Mouse (Mus musculus): Measurements from ENCODE around the gene Bcl10.
"Not testable (repeated sequence)": the region's sequence is repeated elsewhere in the genome, so short reads cannot be mapped to it uniquely, and the experiment has no call there.

Gene Bcl10

DNA sequence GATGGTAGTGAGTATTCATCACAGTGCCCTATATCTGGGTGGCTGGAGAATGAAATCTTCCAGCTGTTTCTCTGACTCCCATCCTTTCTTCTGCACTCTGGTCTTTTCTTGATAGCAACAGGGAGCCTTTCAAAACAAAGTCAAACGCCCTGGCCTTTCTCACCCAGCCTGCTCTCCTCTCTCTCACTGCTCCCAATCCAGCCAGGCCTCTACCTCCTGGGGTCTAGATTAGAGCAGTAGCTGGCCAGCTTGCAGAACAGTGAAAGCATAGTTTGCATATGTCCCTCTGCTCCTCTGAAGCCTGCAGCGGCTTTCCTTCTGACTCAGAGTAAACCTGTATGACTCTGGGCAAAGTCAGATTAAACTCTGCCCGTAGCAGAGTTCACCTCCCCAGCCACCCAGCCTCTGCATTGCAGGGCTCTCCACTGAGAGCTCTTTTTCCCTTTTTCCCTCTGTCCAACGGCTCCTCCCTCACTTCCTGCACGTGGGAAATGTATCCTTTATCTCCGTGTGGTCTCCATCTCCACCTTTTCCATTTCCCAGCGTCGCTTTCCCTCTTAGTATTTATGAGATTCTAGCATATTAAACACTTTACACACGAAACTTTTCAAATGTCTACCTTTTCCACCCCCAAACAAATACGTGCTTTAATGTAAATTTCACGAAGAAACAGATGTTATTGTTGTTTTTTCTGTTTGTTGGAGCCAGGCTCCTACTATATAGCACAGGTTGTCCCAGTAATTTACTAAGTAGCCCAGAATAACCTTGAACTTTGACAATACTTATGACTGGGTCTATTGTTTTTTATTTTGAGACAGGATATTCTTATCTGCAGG is at the start of gene Bcl10:
Gene Bcl10, plus strand, starts transcription at position 786 of the 836 bp plus-strand sequence.
- DNase-seq (ENCODE audit: low read depth, low spot score) = no peak

DNA sequence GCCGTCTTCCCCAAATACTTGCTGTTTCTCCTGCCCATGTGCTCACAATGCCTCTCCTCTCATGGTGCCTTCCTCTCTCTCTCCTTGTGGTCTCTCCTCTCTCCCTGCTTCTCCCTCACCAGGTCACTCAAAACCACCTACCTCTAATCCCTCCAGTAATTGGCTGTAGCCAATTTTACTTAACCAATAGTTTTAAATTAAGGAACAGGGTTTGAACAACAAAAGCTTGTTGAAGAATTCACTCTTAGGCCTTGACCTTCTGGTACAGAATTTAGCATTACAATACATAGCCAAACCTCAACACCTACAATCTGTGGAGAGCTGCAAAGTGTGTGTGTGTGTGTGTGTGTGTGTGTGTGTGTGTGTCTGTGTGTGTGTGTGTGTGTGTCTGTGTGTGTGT is 49.3 kb upstream of the Bcl10 start:
- no peak for DNase-seq (ENCODE audit: low read depth, low spot score)

DNA sequence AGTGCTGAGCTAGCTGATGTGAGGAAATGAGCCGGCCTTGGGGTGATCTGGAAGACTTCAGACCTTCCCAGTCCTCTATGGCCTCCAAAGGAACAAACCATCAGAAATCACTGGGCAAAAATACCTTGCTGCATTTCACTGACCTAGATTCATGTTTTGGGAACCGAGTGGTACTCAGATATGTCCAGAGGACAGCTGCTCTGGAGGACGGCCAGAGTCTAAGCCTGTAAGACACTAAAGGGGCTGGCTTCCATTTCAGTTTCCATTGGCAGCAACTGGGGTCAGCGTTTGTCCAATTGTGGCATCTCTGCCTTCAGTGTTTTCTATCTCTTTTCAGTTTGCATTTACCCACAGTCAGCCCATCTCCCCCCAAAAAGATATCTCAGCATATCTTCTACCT is 48.5 kb upstream of the Bcl10 start:
- no peak for DNase-seq (ENCODE audit: low read depth, low spot score)

DNA sequence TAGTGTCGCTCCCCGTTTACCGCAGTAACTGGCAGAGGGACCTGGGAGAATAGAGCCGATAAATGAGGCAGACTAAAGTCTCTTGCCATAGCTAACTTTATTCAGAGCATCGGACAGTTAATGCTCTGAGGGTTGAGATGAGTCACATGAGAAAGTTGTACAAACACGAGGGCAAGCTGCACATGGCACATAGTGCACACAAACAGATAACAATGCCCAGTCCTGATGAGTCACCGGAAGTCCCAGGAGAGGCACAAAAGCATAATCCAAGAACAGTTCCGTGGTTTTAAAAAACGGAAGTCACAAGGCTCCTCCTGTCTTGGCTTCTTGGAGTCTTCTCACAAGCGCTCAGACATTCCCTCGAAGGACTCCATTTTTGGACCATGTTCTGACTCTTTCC is 46.5 kb upstream of the Bcl10 start:
- no peak for DNase-seq (ENCODE audit: low read depth, low spot score)

DNA sequence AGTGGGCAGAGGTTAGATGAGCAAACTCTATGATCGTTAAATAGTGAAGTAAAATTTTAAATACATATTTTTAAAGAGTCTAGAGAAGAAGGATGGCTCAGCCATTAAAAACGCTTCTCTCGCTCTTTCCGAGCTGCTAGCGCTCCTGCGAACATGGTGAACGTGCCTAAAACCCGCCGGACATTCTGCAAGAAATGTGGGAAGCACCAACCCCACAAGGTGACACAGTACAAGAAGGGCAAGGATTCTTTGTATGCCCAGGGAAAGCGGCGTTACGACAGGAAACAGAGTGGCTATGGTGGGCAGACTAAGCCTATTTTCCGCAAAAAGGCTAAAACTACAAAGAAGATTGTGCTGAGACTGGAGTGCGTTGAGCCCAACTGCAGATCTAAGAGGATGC is 43.7 kb upstream of the Bcl10 start:
- DNase-seq (ENCODE audit: low read depth, low spot score) = not testable (repeated sequence)

DNA sequence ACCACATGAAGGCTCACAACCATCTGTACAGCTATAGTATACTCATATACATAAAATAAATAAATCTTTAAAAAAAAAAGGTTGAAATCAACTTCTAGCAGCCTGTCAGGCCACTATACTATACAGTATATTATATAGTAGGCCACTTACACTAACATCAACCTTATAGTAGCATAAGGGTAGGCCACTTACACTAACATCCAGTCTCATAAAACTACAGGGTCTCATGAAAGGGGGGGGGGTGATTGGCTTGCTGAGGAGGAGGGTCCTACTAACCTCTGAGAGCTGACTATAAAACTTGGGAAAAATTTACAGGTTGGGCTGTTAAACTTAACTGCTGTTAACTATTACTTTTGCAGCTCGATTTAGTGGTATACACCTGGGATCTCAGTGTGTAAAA is 42.3 kb upstream of the Bcl10 start:
- DNase-seq (ENCODE audit: low read depth, low spot score) = no peak

DNA sequence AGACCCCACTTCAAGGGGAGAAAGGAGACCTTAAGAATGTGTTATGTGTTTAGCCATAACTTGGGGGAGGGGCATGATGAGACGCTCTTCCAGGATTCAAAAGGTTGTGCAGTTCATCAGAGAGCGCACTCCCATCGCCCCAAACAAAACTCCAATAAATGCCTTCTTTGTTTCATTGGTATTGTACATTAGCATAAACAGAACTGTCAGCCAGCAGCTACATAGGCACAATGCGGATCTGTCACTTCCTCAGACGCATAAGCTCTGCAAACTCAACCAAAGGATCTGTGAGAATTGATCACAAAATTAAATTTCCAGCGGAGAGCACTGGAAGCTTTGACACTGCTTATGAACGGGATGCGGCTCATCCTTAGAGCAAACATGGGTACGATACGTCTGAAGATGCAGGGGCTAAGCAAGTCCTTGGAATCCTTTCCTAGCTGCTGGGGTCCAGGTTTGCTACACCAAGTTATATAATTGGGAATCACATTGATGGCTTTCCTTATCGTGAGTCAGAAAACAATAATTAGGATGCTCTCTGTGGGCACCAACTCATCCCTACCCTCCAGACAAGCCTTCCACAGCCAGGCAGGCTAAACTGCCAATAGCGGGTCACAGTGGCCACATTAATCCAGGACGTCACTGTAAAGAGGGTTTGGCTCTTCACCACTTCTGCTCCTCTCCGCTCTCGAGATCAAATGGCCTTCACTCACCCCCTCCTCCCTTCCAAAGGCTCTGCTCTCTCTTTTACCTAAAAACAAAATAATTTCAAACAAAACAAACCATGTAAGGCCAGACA is 40.3 kb upstream of the Bcl10 start:
- DNase-seq (ENCODE audit: low read depth, low spot score) = no peak

DNA sequence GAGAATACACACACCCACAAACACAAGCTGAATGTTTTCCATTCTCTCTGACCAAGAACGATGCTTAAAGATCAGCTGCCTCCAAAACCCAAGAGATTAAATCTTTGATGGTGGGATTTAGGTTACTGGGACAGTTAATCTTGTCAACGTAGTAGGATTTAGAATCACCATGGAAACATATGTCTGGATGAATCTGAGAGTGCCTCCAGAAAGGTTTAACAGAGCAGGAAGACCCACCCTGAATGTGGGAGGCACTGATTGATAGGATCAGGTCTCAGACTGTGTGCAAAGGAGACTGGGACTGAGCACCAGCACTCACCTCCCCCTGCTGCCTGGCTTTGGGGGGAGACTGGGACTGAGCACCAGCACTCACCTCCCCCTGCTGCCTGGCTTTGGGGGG is 39.4 kb upstream of the Bcl10 start:
- peak; percentile 43 for DNase-seq (ENCODE audit: low read depth, low spot score)

DNA sequence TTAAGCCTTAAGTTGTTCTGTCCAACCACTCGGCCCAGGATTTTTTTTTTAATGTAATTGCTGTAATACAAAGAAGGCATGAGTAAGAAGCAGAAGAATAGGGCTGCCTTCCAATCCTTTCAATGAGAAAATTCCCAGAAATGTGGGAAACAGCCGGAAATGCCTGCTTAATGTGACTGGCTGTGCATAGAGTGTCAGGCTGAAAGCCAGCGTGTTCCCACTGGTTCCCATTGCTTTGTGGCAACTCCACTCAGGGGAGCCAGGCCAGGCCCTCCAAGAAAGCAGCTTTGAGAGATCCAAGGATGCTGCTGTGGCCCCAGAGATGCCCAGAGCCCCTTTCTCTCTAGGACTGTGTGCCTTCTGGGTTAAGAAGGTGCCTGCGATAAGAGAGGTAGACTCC is 37.2 kb upstream of the Bcl10 start:
- no peak for DNase-seq (ENCODE audit: low read depth, low spot score)

DNA sequence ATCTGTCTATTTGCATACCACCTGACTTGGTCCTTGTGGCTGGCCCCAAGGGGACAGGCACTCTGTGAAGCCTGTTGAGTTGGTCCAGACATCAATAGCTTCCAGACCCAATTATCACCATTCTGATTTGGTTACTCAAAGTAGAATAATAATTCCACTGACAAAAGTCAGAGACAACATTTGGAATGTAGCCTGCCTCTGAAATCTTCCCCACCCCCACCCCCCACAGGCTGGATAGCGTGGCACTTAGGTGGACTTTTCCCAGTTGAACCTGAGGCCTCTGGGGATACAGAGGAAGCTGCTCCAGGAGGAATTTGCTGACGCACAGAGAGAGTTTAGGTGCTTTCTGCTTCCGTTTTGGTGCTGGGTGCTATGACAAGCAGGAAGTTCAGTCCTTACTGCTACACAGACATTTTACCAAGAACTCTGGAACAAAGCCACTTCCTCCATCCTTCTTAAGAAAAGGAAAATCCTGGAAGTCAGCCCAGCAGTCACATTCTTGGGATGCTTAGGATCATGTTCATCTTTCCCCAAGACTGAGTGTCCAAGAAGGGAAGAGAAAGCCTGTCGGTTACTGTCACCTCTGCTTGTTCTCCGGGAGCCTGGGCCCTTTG is 36.6 kb upstream of the Bcl10 start:
- no peak for DNase-seq (ENCODE audit: low read depth, low spot score)

DNA sequence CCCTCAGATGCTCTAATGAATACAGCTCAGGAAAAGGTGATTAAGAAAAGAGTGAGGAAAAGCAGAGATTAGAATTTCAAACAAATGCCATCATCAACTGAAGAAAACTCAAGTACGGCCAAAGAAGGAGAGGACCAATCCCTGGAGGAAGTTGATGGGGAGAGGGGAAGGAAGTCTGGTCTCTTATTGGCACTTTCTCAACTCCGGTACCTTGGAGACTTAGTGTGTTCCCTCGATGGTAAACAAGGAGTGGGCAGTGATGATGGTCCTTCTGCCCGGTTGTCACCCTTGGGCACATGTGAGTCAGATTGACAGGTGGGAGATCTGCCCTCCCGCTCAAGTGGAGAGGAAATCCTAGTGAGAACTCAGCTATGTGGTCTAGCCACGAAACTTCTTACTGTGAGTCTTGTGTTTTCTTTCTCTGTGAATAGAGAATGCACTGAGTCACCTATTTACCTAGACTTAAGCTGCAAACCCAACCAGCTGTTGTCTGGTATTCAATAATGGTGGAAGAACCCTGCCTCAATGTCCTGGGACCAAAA is 35.1 kb upstream of the Bcl10 start:
- no peak for DNase-seq (ENCODE audit: low read depth, low spot score)

DNA sequence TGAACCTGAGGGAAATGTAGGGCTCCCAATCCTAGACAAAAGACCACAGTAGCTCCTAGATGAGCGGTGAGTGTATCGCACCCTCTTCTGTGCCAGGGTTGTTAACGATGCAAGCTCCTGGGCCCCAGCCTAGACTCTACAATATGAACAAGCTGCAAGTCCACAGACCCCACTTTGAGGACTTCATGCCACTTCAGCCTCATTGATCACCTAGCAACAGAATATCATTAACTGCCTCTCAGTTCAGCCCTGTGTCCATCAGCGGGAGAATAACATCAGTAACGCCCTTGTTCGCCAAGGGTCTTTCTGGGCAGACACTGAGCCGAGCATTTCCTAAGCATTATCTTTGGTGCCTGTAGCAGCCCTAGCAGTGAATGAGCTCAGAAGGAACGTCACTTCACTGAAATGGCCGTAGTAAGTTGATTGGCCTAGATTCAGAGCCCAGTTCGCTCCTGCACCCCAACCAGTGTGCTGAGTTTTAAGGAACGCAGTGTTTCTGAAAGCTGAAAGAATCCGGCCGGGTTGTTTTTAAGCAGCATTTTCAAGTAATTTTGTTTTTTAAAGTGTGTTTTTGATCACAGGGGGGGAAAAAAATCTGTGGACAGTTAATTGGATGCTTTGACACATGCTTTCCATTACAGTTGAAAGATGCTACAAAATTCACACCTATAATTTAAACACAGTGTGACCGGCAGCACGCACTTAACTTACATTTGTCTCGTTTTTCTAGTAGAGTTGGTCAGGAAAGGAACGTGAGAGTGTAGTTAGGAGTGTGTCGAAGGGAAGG is 32.1 kb upstream of the Bcl10 start:
- DNase-seq (ENCODE audit: low read depth, low spot score) = no peak

DNA sequence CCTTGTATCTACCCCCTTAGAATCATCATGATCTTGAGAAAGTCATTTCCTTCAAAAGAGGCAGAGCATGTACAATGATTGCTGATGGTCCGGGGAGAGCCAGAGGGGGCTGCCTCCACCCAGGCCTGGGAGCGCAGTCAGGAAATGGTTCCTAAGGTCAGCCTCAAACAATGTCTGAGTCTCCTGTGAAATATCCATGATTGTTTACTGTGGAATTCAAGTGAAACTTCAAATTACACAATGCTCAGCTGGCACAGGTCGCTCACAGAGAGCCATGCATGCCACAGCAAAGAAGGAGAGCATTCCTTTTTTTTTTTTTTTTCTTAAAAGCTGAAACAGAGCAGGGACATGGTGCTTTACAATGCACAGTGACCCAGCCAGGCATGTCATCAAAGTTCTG is 30.2 kb upstream of the Bcl10 start:
- no peak for DNase-seq (ENCODE audit: low read depth, low spot score)

DNA sequence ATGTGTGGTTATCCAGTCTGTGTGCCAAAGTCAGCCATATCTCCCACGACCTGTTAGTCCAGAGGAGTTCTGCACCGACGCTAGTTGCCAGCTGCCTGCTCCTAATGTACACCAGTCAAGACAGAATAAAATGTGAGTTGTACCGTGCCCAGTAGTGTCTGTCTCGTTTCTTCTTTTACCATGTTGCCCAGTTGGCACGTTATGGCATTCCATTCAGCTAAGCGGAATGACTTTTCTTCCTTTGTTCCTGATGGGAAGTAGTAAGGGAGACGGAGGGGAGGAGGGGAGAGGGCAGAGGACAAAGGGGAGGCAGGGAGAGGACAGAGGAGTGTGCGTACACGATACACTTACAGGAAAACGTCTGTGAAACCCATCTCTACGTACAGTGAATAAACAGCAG is 28.5 kb upstream of the Bcl10 start:
- no peak for DNase-seq (ENCODE audit: low read depth, low spot score)

DNA sequence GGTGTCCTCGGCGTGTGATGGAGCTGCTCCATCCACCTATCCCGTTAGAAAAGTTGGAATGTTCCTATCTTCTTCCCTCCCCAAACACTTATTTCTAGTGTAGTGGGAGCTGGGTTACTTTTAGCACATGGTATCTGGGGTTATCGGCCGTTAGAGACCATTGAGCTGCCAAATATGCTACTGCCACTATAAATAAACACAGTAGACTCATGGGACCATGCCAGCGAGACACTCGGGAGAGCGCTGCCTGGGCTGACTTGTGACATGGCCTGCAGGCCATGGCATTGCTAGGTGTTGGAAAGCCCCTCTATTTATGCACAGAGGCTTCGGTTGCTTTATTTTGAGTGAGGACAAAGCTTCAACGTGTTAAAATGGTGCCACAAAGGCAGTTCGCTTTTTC is 24.9 kb upstream of the Bcl10 start:
- DNase-seq (ENCODE audit: low read depth, low spot score) = no peak

DNA sequence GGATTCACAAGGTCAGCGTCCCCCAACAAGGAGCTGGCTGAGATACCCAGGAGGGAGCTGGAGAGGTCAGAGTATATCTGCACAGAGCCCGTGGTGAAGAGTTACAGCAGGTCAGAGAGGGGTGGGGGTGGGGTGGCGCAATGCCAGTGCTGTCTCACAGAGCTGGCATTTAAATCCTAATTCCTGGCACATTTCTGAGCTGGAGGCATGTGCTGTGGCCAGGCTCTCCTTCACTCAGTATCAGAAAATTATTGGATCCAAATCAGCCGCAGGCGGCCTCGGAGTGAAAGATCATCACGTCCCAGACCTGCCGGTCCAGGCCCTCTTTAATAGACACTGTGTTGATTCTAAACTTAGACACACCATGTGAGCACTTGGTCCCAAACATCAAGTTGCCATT is 22.8 kb upstream of the Bcl10 start:
- DNase-seq (ENCODE audit: low read depth, low spot score) = no peak

DNA sequence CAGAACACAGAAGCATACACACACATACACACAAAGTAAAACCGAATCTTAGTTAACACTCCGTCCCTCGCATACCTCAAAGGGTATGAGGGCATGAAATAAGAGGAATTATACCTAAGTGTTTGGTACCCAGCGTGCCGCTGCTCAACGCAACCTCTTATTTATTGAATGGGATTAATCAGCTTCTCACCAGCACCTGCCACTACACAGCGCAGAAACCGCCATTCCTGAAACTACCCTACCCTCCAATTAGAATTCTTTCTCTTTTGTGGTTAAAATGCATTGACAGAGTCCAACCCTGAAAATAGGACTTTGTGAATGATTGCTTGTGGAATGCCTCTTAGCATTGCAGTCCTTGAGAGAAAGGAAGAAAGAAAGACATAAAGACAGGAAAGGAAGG is 19.1 kb upstream of the Bcl10 start:
- DNase-seq (ENCODE audit: low read depth, low spot score) = no peak

DNA sequence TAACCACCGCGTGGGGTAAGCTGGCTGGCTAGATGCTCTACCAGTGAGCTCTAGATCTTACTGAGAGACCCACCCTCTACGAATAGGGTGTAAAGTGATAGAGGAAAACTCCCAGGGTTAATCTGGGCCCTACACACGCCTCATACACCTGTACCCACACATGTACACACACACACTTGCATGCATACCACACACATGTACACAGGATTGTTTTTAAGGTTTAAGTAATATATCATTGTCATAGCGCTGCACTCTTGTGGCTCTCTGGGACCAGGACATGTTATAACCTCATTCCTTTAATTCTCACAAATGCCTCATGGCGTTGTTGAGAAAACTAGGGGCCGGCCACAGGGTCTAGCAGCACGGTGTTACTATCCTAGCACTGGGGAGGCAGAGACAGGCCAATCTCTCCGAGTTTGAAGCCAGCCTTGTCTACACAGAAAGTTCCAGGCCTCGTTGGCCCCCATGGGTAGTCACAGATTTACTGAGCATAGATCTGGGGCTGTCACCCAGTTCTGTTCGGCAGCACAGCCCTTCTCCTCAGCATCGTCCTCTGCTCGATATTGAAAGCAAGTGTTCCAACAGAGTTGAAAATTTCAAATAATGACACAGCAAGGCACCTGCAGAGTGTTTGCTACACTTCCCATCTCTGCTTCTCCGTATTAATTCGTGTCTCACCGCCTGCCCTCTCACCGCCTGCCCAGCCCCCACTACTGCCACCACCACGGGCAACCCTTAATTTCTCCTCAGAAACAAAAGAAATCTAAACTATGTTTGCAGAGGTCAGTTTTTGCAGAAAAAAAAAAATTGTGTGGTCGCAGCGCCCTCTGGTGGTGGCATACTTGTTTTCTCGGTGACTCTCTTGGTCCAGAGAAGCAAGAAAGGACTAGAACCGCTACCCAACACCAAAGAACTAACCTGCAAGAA is 17.5 kb upstream of the Bcl10 start:
- peak; percentile 46 for DNase-seq (ENCODE audit: low read depth, low spot score)

DNA sequence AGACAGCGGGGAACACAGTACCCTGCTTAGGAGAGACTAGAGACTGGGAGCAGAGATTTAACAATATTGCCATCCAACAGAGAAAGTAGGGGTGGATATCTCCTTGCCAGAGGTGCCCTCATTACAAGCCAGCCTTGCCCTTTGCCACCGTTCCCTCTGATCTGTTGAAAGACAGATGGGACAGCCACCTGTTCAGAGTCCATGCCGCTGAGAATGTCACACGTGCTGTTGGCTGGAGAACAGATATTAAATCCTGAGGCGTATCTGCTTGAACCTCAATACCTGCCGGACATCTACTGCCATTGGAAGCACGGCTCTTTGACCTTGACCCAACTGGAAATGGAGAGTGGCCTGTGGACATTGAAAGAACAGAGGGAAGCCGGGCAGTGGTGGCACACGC is 16.0 kb upstream of the Bcl10 start:
- DNase-seq (ENCODE audit: low read depth, low spot score) = no peak

DNA sequence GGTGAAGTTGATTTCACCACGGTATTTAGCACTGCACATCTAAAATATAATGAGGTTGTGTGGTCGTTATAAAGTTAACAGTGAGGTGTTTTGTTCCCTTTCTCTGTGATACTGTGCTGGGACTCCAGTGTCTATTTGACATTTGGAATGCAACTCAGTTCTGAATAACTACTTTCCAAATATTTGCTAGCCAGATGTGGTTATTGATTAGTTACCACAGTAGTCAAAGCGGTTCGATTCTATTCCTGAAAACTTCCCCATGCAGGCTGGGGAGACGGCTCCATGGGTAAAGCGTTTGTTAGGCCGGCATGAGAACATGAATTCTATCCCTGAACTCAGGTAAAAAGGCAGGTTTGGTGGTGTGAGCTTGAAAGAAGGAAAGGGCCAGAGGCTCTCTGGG is 10.1 kb upstream of the Bcl10 start:
- no peak for DNase-seq (ENCODE audit: low read depth, low spot score)
